Mouse (Mus musculus) olfactory bulb, adult 2 months (tissue): ENCODE measurements at regions not wholly inside any gene's neighbourhood (a gene's known extent, or its start where the extent isn't known, plus 50 kb on each side); places are given as distances from the start of the nearest gene placed in this dataset.

Experiments
- CTCF ChIP-seq: fragments of 200-500 bp; IDR thresholded peaks from 2 replicates; pipeline ENCODE4 v1.5.1; 2012; ENCODE audit warnings: low read depth, mild to moderate bottlenecking, low read length, moderate library complexity; ENCODE audit not compliant: insufficient read depth
- POLR2A ChIP-seq: fragments of 200-500 bp; IDR thresholded peaks from 2 replicates; pipeline ENCODE4 v1.6.1; 2012; ENCODE audit warnings: mild to moderate bottlenecking, low read depth, low read length, moderate library complexity; ENCODE audit not compliant: insufficient read depth

- TF ChIP-seq CTCF (no peak), POLR2A (no peak)
Measured at GRCm38 (mm10) chr13:26267501-26267900, 502.5 kb downstream of the Hdgfl1 start.
